Mouse (Mus musculus): ENCODE measurements around the gene Atl3. TPM values are rescaled to one million over a fixed set of nuclear protein-coding genes. Genes with fewer than 3 reads are reported as not detected.
"Not testable (repeated sequence)": the region's sequence is repeated elsewhere in the genome, so short reads cannot be mapped to it uniquely, and the experiment has no call there.

Gene Atl3
- total RNA-seq, 2 experiments from 2014 or later, result 31.3 to 42.8 TPM

DNA sequence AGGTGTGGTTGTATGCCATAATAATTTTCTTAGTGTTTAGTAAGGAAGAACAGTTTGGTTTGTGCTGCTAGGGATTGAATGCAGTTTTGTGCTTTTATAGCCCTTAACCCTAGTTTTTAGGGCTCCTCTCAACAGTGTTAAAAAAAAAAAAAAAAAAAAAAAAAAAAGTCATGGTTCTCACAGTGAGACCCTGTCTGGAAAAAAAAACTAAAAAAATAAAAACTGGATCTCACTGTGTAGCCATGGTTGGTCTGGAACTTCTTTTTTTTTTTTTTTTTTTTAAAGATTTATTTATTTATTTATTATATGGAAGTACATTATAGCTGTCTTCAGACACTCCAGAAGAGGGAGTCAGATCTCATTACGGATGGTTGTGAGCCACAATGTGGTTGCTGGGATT, 2.2 kb downstream of the Atl3 start:
- not testable (repeated sequence) for ATAC-seq (ENCODE audit: poor library complexity, severe bottlenecking)

DNA sequence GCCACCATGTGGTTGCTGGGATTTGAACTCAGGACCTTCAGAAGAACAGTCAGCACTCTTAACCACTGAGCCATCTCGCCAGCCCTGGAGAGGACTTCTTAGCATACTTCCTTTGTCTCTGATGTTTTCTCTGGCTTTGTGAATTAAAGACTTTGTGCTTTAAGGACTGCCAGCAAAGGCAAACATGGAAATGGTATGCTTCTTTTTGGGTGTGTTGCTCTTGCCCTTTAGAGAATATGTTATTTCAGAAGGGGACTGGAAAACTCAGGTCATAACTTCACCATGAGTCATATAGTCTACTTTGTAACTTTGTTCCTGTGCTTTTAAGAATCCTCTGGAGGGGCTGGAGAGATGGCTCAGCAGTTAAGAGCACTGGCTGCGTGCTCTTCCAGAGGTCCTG, 5.0 kb downstream of the Atl3 start:
- no peak for ATAC-seq (ENCODE audit: poor library complexity, severe bottlenecking)

DNA sequence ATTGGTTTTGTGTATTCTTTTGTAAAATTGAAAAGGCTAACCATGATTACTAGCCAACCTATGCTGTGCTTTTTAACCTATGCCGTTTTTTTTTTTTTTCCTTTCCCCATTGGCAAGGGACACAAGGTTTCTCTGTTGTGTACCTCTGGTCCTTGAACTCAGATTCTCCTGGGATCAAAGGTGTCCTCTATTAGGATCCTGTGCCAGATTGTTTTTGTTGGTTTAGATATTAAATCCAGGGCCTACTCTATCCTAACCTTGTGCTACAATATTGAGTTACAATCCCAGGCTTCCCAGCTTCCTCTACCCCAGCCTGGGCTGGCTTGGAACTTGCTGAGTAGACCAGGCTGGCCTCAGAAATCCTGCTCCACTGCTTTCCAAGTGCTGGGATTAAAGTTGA, 6.9 kb downstream of the Atl3 start:
- ATAC-seq (ENCODE audit: poor library complexity, severe bottlenecking), result no peak

DNA sequence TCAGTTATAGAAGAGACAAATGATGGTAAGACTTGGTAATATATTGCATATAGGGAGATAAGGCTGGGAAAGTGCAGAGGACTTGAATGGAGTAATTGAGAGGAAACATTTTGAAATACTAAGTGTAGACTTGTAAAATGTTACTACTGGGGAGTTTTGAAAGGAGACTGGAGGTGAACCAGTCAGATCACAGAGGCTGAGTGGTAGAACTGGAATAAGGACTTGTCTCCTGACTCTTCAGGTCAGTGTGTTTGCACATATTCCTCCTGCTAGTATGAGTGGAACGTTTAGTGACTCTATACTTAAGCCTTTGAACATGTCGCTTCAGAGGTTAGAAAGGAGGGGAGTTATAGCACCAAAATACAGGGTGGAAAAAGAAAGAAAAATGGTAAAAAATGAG, 8.6 kb downstream of the Atl3 start:
- no peak for ATAC-seq (ENCODE audit: poor library complexity, severe bottlenecking)

DNA sequence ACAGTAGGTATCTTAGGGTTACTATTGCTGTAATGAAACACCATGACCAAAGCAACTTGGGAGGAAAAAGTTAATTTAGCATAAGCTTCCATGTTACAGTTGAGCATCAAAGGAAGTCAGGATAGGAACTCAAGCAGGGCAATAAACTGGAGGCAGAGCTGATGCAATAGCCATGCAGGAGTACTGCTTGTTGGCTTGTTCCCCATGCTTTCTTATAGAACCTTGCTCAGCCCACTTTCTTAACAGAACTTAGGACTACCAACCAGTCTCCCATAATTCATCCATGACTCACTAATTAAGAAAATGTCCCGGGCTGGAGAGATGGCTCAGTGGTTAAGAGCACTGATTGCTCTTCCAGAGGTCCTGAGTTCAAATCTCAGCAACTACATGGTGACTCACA, 12.5 kb downstream of the Atl3 start:
- ATAC-seq (ENCODE audit: poor library complexity, severe bottlenecking), result no peak

DNA sequence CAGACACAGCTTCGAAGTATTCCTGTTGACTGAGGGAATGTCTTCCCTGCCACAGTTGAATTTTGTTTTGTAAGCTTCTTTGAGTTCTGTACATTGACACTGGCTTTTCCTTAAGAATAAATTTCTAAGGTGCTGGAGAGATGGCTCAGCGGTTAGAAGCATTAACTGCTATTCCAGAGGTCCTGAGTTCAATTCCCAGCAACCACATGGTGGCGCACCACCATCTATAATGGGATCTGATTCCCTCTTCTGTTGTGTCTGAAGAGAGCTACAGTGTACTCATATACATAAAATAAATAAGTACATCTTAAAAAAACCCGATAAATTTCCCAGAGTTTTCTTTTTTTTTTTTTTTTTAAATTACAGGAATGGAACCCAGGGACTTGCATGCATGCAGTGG, 14.2 kb downstream of the Atl3 start:
- ATAC-seq (ENCODE audit: poor library complexity, severe bottlenecking), result no peak

DNA sequence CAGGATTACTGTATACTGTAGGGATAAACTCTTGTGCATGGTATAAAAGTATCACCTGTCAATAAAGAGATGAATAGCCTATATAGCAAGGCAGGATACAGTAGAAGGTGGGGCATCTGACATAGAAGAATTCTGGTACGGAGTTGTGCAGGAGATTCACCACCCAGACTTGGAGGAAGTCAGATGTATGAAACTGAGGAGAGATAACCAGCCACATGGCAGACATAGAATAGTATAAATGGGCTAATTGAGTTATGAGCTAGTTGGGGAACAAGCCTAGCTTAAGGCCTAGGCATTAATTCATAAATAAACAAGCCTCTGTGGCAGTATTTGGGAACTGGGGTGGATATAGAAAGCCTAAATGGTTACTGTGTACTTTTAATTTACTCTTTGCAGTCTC, 22.6 kb downstream of the Atl3 start:
- ATAC-seq (ENCODE audit: poor library complexity, severe bottlenecking), result no peak

DNA sequence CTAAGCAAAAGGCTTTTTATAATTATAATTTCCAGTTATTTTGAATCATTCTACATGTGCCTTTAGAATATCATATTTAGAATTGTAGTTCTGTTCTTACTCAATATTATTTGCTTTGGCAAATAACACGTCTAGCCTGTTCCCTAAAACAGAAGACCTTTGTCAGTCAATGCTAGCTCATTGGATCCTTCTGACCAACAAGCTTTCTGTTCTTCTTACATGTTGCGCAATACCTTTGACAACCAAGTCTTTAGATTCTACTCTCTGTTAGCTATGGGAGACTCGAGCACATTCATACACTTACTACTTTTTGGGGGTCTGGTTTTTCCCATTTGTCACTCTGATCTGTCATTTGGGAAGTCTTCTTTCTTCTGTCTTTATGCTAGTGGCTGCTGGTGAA, 27.8 kb downstream of the Atl3 start:
- no peak for ATAC-seq (ENCODE audit: poor library complexity, severe bottlenecking)

DNA sequence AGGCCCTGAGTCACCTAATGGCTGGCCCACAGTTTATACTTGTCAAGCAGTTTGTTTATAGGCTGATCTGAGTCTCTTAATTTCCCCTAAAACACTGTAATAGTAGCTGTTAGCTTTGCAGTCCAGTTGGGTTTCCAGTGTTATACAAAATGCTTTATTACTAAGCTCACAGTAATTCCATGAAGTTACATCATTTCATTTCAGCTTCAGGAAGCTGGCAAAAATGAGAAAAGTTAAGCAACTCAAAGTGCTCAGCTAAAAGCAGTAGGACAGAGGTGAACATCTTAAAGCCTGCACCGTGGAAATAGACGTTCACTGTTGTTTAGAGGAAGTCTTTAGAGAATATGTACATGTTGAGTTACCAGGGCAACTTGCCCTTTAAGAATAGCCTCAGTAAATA, 29.0 kb downstream of the Atl3 start:
- no peak for ATAC-seq (ENCODE audit: poor library complexity, severe bottlenecking)

DNA sequence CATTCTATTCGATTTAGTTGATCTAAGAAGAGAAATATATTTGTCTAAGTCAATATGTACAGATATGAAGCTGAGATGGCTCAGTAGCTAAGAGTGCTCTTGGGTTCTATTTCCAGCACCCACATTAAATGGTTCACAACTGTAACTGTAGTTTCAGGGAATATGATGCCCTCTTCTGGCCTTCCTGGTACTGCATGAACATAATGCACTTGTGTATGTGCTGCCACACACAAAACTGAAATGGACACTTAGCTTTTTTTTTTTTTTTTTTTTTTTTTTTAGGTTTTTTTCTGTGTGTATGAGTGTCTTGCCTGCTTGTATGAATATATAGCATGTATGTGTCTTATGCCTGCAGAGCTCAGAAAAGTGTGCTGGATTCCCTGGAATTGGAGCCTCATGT, 29.5 kb downstream of the Atl3 start:
- no peak for ATAC-seq (ENCODE audit: poor library complexity, severe bottlenecking)

DNA sequence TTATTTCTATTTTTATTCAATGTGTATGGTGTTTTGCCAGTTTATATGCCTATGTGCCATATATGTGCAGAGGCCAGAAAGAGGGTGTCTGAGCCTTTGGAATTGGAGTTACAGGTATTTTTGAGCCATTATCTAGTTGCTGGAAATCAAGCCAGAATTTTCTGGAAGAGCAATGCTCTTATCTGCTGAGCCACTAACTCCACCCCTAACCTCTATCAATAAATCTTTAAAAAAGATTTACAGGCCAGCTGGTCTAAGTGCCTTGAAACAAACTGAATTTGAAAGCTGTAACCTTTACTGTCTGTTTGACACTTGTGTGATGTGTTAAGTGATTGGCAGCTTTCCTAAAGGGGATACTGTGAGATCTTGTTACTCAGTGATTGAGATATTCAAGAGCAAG, 29.9 kb downstream of the Atl3 start:
- ATAC-seq (ENCODE audit: poor library complexity, severe bottlenecking), result no peak

DNA sequence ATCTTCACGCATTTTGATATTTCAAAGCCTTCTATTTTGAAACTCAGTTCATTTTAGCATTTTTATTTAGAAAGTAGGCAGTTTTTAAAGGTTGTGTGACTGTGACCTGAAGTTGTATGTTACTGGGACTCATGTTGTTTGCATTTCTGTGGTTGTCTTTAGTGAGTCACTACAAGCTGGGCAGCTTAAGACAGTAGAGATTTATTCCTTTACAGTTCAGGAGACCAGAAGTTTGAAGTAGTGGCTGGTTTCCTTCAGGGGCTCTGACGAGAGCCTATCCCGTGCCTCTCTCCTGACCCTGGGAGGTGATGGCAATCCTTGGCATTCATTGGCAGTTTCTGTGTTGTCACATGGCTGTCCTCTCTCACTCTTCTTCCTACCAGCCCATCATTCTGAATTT, 31.0 kb downstream of the Atl3 start:
- no peak for ATAC-seq (ENCODE audit: poor library complexity, severe bottlenecking)

DNA sequence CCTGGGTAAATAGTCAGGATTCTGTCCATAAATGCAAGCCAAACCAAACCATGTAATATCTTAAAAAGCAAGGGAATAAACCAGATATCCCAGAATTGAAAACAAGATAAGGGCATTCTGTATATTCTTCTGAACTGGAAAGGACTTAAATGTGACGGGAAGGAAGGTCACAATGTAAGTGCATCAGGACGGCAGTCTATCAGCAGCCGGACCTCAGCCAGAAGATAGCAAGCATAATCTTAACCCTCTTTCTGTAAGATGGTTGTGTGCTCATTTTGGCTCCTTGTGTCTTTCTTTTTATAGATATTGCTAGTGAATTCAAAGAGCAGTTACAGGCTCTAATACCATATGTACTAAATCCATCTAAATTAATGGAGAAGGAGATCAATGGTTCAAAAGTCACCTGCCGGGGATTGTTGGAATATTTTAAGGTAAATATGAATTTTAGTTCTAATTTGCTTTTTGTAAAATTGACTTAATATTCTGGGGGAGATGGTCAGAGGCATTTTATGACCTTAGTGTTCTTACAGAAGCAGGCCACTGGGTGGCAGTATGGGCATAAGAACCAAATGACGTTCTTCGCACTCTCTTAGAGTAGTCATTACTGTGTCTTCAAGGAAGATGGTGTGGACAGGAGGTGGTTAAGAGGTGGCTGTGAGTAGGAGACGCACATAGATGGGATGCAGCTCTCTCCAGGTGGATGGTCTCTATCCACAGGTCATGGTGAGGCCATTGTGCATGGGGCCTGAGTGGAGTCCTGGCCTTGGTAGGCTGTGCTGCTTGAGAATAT, 35.0 kb downstream of the Atl3 start:
- ATAC-seq (ENCODE audit: poor library complexity, severe bottlenecking), result peak; percentile 68

DNA sequence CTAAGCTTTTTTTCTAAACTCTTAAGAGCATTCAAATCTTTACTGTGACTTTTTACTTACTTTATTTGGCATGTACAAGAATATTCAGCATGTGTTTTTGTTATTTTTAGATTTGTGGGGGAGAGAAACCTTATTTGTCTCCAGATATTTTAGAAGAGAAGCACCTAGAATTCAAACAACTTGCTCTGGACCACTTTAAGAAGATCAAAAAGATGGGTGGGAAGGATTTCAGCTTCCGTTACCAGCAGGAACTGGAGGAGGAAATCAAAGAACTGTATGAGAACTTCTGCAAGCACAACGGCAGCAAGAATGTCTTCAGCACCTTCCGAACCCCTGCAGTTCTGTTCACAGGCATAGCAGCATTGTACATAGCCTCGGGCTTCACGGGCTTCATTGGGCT, 38.1 kb downstream of the Atl3 start:
- no peak for ATAC-seq (ENCODE audit: poor library complexity, severe bottlenecking)

DNA sequence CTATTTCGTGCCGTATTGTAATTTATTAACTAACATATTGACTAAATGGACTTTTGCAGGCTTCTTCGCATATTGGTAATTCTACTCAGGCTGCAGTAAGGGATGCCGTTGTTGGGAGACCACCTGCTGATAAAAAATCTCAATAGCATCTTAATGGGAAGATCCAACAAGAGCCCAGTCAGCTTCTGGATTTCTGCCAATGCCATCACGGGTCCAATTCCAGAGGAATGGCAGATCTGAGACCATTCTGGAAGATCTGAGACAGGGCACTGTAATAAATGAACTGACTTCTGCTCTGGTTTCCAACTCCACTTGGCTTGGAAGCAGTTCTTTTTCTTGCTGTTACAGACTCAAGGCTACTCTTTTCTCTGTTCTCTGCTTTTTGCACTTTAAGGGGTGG, 40.1 kb downstream of the Atl3 start:
- no peak for ATAC-seq (ENCODE audit: poor library complexity, severe bottlenecking)

DNA sequence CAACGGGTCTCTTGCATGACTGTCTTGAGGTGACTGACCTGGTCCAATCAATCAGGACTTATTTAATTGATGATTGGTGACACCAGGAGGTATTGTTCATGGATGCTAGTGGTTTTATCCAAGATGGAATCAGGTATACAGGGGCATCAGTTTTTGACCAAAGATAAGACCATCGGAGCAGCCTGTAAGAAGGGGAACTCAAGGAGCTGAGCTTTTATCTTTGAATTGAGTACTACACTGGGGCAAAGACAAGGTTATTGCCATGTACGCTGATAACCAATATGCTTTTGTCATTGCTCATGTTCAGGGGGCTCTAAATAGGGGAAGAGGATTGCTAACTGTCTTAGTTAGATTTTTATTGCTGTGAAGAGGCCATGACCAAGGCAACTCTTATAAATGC, 55.1 kb downstream of the Atl3 start:
- no peak for ATAC-seq (ENCODE audit: poor library complexity, severe bottlenecking)

DNA sequence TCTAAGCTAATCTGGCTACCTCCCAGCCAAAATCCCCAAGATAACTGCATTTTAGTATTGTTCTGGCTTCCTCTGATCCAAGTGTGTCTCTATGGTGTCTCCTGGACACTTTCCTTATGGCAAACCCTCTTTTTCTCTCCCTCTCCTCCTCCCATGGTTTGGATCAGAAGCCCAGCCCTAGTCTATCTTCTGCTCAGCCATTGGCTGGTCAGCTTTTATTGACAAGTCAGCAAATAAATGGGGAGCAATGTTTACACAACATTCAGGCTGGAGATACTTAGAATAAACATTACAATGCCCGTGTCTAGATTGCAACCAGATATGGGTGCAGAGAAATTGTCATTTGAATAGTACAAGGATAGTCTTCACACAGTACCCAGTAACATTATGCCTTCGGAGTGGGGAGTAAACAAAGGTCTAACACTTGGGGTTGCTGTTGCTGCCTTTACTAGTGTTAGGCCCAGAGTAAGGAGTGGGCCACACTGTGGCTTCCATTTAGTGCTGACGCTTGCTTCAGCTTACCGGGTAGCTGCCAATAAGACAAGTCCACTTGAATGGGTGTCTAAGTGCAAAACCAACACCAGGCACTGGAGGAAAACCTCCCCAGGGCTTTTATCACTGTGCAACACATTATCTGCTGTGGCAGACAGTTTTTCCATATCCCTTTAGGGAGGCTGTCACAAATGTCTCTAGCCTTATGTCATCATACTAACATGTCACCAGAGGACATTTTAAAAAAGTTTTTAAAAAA, 57.9 kb downstream of the Atl3 start:
- ATAC-seq (ENCODE audit: poor library complexity, severe bottlenecking), result no peak

DNA sequence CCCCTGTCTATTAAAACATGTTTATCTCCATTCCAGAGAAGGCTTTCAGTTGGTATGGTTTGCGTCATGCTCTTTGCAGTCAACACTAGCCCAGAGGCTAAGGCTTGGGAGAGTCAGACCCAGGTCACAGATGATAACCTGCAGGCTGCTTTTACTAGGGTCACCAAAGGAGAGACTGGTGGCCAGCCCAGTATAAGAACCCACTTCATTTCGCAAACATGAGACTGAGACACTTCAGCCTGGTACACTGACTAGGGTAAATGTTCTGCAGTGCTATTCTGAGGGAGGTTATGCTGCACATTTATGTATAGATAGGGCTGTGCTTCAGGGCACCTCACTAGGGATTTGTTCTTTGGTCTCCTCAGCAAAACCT, 58.4 kb downstream of the Atl3 start:
- ATAC-seq (ENCODE audit: poor library complexity, severe bottlenecking), result no peak

DNA sequence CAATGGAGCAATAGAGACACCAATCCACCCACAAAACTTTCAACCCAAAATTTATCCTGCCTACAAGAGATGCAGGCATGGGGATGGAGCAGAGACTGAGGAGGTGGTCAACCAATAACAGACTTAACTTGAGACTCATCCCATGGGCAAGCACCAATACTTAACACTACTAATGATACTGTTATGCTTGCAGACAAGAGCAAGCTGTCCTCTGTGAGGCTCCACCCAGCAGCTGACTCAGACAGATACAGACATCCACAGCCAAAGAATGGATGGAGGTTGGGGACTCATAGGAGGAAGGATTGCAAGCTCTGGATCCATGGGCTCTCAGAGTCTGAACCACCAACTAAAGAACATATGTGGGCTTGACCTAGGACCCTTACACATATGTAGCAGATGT, 59.6 kb downstream of the Atl3 start:
- no peak for ATAC-seq (ENCODE audit: poor library complexity, severe bottlenecking)

DNA sequence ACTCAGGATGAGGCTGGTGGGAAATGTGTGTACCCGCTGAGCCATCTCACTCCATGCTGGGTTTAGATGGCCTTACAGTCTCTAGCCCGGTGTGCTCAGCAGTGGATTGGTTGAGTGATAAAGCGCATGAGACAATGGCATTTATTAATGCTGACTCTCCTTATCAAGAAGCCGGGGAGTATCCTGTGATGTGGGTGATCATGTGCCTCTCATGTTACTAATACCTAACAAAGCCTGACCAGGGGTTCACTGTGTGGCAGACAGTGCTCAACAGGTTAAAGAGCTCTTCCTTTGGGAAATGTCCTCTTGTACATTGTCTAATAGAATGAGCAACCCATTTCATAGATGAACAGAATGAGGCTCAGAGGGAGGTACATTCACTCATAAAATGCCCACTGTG, 61.0 kb downstream of the Atl3 start:
- no peak for ATAC-seq (ENCODE audit: poor library complexity, severe bottlenecking)

DNA sequence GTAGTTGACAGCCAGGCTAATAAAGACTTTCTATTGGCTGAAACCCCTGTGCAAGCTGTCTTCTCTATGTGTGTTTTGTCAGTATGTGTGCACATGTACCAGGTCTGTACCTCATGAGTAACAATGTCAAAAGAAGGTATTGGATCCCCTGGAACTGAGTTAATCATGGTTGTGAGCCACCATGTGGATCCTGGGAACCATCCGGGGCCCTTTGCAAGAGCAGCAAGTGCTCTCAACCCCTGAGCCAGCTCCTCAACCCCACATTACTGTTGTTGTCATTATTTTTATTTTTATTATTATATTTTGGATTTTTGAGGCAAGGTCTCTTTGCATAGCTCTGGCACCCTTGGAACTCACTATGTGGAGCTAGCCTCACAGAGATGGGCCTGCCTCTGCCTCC, 62.8 kb downstream of the Atl3 start:
- no peak for ATAC-seq (ENCODE audit: poor library complexity, severe bottlenecking)

DNA sequence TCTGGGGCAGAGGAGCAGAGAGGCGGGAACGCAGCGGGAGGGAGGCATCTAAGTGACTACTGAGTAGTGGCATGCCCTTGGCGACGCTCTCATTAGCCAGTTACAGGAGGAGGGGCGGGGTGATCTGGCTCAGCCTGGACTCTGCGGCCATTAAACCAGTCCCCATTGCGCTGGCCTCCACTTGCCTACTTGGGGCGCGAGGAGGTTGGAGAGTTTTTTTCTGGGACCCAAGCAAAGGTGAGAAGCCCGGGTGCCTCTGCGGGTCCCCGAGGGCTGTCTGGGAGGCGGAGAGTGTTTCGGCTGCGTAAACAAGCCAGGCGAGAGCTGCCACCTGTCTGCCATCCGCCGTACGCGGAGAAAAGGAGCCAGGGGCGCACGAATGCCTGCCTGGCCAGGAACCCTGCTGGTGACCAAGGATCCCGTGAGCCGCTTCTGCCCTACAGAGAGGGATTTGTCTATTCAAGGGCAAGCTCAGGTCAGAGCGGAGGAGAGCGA, 63.5 kb downstream of the Atl3 start, which contains the start of gene Pla2g16:
Gene Pla2g16, plus strand, starts transcription at position 132 of the 495 bp plus-strand sequence.
- peak; percentile 92 for ATAC-seq (ENCODE audit: poor library complexity, severe bottlenecking)
